Mouse (Mus musculus): Measurements from ENCODE around the gene Arl5c. TPM values are rescaled to one million over a fixed set of nuclear protein-coding genes. Genes with fewer than 3 reads are reported as not detected.

Arl5c gene
- polyA plus RNA-seq (2014; fragmentation: Illumina TruSeq; extraction: RNeasy Lipid Tissue Mini Kit (QIAGEN cat#74804); ENCODE audit: low read depth, low replicate concordance): 0.27 TPM

DNA sequence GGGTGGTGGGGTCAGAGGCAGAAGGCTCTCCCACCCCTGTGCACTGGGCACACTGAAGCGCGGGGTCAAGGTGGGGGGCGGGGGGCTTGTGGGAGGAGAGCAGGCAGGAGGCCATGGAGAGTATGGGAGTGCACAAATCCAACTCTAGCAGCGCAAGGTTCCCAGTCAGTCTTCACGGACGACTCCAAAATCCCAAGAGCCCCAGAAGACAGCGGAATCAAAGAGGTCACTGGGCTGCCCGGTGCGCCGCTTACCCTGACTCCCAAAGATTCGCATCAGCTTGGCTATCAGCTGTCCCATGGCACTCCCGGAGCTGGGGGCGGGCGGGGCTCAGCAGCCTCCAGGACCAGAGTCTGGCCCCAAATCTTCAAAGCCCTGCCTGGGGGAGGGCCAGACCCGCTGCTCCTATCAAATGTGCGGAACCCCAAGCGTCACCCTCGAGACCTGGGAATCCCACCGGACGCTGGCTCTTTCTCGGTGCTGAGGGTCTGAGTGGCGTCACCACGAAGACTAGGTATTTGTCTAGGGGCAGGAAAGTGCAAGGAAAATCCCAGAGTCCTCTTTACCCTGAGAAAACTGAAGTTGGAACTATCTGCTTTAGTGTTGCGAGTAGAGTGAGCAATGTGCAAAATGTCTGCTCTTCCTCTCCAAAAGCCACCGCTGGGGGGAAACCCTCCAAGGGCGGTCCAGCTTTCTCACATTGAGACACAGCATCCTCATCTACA, at the start of gene Arl5c:
Arl5c (minus strand) TSS at position 618 of the 725 bp plus-strand sequence.

GRCm38 (mm10) chr11:98026570-98027296, 30.8 kb upstream of the Arl5c start, which contains the start of gene Rpl19:
Gene Rpl19, plus strand, starts transcription at chr11:98026710.

GRCm38 (mm10) chr11:98022555-98023371, 26.8 kb upstream of the Arl5c start, which contains the start of gene Cacnb1:
Gene Cacnb1, minus strand, starts transcription at chr11:98023034.

DNA sequence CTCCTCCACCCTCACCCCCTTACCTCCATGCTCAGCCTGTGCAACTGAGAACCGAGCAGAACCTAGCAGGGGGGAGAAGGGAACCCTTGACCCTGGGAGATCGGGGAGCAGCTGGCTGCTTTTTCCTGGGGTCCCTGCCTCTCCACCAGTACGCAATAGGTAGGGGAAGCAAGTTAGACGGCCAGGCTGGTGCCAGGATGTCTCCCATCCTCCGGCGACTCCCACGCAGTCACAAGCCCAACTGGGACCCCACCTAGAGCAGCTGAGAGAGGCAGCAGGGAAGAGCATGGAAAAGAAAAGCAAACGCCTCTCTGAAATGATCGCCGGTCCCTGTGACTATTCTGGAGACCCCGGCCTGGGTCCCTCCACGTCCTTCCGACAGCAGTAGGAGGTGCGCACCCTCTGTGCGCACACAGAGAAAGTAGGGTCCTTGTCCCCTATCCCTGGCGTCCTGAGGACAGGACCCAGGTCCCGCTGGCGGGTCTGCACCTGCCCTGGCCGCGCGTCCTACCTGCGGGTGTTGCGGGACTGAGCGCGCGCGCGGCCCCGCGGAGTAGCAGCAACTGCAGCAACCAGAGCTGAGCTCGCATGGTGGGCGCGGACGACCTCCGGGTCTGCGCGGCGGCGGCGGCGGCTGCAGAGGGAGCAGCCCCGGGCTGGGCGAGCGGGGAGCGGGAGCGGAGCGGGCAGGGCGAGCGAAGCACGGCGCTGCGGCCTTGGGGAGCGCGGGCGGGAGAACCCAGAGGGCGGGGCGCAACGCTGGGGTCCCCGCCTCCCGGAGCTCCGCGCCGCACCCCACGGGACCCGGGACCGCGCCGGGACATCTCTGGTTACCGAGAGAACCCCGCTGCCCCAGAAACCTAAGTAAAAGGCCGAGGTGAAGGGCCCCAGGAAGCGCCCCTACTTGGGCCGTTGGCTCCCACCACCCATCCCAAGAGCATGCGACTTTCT, 10.0 kb downstream of the Arl5c start, which contains the start of gene Plxdc1:
Plxdc1 (minus strand) TSS at position 718 of the 951 bp plus-strand sequence.

Other genes with a start within 250 kb of the Arl5c start
- 8.3 TPM for gene Cwc25, start 229.6 kb downstream of the Arl5c start, polyA plus RNA-seq (2014; fragmentation: Illumina TruSeq; extraction: RNeasy Lipid Tissue Mini Kit (QIAGEN cat#74804); ENCODE audit: low read depth, low replicate concordance)
- gene 1700001P01Rik, start 220.3 kb downstream of the Arl5c start, polyA plus RNA-seq (2014; fragmentation: Illumina TruSeq; extraction: RNeasy Lipid Tissue Mini Kit (QIAGEN cat#74804); ENCODE audit: low read depth, low replicate concordance): 13.8 TPM
- gene Rpl23, start 213.7 kb downstream of the Arl5c start, polyA plus RNA-seq (2014; fragmentation: Illumina TruSeq; extraction: RNeasy Lipid Tissue Mini Kit (QIAGEN cat#74804); ENCODE audit: low read depth, low replicate concordance): 677 TPM
- 8.6 TPM for gene Lasp1, start 197.2 kb downstream of the Arl5c start, polyA plus RNA-seq (2014; fragmentation: Illumina TruSeq; extraction: RNeasy Lipid Tissue Mini Kit (QIAGEN cat#74804); ENCODE audit: low read depth, low replicate concordance)
- gene B230217C12Rik, start 155.4 kb downstream of the Arl5c start, polyA plus RNA-seq (2014; fragmentation: Illumina TruSeq; extraction: RNeasy Lipid Tissue Mini Kit (QIAGEN cat#74804); ENCODE audit: low read depth, low replicate concordance): 3.0 TPM
- gene Fbxo47, start 112.0 kb downstream of the Arl5c start, polyA plus RNA-seq (2014; fragmentation: Illumina TruSeq; extraction: RNeasy Lipid Tissue Mini Kit (QIAGEN cat#74804); ENCODE audit: low read depth, low replicate concordance): 34.0 TPM
- gene Plxdc1, start 9.7 kb downstream of the Arl5c start, polyA plus RNA-seq (2014; fragmentation: Illumina TruSeq; extraction: RNeasy Lipid Tissue Mini Kit (QIAGEN cat#74804); ENCODE audit: low read depth, low replicate concordance): 2.4 TPM
- 2.3 TPM for gene Cacnb1, start 26.9 kb upstream of the Arl5c start, polyA plus RNA-seq (2014; fragmentation: Illumina TruSeq; extraction: RNeasy Lipid Tissue Mini Kit (QIAGEN cat#74804); ENCODE audit: low read depth, low replicate concordance)
- 55.1 TPM for gene Rpl19, start 30.5 kb upstream of the Arl5c start, polyA plus RNA-seq (2014; fragmentation: Illumina TruSeq; extraction: RNeasy Lipid Tissue Mini Kit (QIAGEN cat#74804); ENCODE audit: low read depth, low replicate concordance)
- gene Stac2, start 57.3 kb upstream of the Arl5c start, polyA plus RNA-seq (2014; fragmentation: Illumina TruSeq; extraction: RNeasy Lipid Tissue Mini Kit (QIAGEN cat#74804); ENCODE audit: low read depth, low replicate concordance): 0.64 TPM
- 14.0 TPM for gene Fbxl20, start 154.2 kb upstream of the Arl5c start, polyA plus RNA-seq (2014; fragmentation: Illumina TruSeq; extraction: RNeasy Lipid Tissue Mini Kit (QIAGEN cat#74804); ENCODE audit: low read depth, low replicate concordance)
- 134 TPM for gene Med1, start 197.1 kb upstream of the Arl5c start, polyA plus RNA-seq (2014; fragmentation: Illumina TruSeq; extraction: RNeasy Lipid Tissue Mini Kit (QIAGEN cat#74804); ENCODE audit: low read depth, low replicate concordance)
- 39.0 TPM for gene Cdk12, start 206.9 kb upstream of the Arl5c start, polyA plus RNA-seq (2014; fragmentation: Illumina TruSeq; extraction: RNeasy Lipid Tissue Mini Kit (QIAGEN cat#74804); ENCODE audit: low read depth, low replicate concordance)